Mouse (Mus musculus): ENCODE measurements around the gene Apod.
"Not testable (repeated sequence)": the region's sequence is repeated elsewhere in the genome, so short reads cannot be mapped to it uniquely, and the experiment has no call there.

Apod gene

DNA sequence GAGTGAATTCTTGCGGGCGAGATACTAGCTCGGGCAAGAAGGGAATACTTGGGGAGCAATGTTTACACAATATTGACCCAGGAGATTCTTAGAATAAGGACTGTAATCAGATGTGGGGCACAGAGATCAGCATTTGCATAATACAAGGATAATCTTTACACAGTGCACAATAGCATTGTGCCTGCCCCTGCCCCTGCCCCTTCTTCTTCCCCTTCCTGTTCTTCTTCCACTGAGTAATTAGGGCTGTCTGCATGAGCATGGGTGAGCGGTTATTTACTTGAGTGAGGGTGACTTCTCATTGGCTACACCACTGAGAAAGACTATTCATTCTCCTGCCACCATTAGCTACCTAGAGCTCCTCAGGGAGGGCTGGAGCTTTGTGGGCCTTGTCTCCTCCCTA, 6.9 kb upstream of the Apod start:
- no peak for DNase-seq (ENCODE audit: low spot score)

DNA sequence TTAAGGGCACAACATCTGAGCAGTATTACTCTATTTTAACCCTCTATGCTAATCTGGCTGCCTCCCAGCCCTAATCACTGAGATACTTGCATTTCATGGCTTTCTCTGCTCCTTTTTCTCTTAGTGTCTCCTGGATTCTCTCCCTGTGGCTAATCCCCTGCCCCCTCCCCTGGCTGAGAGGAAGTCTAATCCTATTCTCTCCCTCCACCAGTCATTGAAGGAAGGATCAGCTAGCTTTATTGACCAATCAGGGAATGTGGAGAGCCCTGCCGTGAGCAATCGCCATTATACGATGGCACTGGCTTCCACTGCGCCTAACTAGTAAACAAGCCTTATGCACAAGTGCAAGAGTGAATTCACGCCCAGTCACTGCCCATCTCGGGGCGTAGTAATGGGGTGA, 6.3 kb upstream of the Apod start:
- no peak for DNase-seq (ENCODE audit: low spot score)

DNA sequence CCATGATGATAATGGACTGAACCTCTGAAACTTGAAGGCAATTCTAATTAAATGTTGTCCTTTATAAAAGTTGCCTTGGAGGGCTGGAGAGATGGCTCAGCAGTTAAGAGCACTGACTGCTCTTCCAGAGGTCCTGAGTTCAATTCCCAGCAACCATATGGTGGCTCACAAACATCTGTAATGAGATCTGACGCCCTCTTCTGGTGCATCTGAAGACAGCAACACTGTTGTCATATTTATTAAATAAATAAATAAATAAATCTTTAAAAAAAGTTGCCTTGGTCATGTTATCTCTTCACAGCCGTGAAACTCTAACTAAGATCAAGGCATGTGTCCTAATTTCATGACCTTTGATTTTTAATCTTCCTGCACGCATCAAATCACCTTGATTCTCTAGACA, 5.1 kb upstream of the Apod start:
- DNase-seq (ENCODE audit: low spot score) = not testable (repeated sequence)

DNA sequence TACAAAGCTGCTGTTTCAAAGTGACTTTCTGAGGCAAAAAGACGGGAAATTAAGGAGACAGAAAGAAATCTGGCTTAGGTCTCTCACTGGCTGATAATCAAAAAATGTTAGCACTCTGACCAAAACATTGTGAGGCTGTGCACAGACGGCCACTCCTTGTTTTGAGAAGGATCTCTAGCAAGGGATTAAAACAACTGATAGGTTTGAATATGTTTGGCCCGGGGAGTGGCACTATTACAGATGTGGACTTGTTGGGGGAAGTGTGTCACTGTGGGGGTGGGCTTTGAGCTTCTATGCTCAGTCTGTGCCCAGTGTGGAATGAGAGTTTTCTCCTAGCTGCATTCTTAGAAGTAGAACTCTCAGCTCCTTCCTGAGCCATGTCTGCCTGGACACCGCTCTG, 4.7 kb upstream of the Apod start:
- no peak for DNase-seq (ENCODE audit: low spot score)

DNA sequence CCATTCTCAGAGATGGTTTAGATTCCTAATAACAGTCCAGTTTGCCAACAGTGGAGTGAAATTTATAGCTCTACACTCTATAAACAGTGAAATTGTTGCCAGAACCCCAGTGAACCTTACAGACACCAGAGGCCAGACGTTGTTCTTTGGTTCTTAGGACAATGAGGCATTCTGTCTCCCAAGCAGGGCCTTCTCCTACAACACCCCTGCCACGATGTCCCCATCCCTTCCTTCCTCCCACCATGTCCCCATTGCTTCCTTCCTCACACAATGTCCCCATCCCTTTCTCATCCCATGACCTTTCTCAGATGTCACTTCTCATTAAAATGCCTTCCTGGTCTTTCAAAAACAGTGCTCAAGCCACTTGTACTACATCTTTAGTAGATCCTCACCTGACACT, 3.8 kb upstream of the Apod start:
- no peak for DNase-seq (ENCODE audit: low spot score)

DNA sequence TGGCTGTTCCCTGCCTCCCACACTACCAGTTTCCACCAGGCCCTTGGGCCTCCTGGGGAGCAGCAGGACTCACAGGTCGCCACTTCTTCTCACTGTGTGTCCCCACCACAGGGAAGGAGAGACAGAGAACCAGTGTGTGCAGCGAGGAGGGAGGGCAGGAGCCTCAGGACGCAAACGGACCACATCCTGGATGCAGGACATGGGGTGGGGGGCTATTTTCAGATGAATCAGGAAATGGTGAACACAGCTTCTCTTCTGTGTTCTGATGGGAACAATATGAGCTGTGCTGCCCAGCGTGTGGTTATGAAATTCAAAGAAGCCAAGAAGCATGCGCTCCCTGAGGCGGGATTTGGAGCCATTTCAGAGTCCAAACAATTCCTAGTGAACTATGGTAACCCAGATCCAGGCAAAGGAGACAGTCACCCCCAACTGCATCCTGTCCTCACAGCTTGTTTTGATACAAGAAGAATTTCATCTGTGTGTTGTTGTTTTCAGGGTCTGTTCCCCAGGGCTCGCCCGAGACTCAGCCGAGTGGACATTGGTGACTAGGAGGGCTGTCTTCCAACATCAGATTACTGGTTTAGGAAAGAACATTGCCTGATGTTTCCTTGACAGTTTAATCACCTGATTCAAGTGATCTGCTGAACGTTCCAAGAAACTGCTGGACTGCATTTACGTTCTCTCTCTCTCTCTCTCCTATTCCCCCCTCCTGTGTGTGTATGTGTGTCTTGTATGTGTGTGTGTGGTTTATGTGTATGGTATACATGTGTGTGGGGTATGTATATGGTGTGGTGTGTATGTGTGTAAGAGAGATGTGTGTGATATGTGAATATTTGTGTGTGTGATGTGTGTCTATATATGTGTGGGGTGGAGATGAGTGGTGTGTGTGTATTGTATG, 1.9 kb upstream of the Apod start:
- DNase-seq (ENCODE audit: low spot score) = not testable (repeated sequence)

DNA sequence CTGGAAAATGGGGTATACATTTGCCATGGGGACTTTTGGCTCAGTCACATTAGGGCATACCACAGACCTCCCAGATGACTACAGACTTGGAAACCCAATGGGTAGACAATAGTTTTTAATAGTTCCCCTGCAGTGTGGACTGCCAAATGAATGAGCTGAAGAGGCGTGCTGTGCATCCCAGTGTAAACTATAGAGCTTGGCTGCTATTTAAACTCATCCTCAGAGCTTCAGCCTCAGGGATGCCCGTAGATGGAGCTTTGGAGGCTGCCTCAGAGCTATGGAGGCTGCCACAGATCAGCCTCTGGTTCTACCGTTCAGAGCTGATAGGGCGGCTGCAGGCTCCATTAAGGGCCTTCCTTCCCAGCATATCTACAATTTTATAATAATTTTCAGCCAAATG, 686 bp upstream of the Apod start:
- no peak for DNase-seq (ENCODE audit: low spot score)

DNA sequence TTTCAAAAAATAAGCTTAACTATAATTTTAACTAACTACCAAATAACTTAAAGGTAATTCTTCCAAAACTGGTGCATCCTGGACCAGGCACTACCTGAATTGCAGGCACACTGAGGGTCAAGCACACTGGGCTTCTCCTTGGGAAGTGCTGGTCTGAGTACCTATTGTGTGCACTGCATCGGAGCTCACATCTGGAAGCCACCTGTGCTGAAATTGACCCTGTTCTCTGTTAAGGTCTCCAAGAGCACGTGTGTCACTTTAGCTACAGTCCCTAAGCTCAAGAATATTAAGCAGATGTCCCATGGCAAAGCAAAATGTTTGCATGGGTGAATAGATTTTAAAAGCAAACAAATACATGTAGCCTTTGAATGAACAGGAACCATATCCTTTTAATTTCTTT, 997 bp downstream of the Apod start:
- DNase-seq (ENCODE audit: low spot score) = no peak

DNA sequence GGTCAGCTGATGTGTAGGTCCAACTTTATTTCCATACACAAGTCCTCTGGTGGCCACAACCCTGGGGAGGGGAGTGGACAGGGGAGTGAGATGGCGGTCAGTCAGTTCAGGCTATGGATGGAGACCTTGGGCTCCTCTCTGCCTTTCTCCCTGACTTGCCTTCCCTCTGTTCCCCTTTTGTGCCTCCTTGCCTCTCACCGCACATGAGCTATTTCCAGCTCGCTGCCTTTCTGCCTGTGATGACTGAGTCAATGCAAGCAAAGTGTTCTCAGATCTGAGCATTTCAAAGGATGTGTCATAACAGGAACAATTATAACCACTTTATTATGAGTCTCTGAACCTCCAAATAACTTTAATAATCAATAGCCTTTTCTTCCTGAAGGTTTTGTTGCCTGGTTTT, 2.3 kb downstream of the Apod start:
- no peak for DNase-seq (ENCODE audit: low spot score)

DNA sequence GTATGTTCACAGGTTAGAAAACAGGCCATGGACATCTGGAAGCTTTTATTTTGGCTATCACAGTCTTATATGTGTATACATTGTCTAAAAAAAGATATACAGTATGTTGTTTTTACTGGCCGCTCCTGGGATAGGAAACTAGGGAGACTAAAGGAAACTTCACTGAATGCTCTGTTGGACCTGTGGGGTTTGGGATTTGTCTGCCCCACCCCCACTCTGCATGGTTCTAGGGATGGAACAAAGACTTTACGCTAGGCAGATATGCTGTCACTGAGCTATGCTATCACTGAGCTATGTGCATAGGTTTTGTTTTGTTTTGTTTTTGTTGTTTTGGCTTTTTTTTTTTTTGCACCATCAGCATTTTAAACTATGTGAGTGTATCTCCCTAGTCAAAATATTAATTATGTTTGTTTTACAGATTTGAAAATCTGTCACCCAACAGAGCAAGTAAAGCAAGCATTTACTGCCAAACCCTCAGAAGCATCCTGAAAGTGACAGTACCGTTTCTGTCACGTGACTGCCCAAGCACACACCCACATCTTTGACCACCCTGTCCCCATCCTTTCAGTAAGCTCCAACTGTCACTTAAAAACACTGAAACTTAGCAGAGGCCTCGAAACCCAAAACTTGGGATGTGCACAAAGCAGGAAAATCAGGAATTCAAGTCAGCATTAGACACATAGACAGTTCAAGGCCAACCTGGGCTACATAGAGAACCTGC, 9.2 kb downstream of the Apod start:
- DNase-seq (ENCODE audit: low spot score) = no peak

DNA sequence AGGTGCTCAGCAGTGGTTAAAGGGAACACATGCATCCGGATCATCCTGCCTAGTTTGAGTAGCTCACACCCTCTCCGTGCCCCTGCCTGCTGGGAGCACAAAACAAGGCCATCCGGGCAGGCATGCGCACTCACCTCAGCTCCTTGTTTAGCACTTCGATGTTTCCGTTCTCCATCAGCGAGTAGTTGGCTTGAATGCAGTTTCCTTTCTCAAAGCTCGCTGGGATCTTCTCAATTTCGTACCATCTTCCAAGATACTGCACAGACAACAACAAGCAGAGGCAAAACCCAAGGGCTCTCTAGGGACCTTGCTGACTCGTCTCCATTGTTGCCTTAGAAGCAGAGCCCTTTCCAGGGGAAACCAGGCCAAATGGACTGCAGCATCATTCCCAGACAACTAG, 11.3 kb downstream of the Apod start:
- DNase-seq (ENCODE audit: low spot score) = no peak

DNA sequence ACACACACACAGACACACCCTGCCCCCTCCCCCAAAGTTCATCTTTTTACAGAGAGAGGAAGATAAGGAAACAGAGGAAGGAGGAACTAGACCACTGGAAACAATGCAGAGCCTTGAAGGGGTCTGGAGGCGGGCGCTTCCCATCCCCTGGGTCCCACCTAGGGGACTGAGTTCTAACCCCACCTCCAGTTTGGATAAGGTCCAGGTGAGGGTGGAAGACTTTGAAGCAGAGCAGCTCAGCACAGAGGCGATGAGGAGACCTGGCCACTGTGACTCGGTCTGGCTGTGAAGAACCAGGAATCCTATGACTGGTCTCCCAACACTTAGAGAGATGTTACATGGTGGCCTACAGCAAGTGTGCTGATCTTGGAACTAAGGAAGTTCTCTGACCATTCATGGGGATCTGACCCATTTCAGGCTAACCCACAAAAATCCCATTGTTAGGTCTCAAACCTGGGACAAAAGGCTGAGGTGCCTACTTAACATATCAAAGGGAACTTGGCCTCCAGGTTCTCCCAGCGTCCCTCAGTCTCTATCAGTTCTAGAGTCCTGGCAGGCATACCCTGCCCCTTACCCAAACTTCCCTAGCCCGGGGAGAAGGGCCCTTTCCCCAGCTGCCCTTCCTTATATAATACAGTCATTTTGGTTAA, 13.6 kb downstream of the Apod start:
- no peak for DNase-seq (ENCODE audit: low spot score)

DNA sequence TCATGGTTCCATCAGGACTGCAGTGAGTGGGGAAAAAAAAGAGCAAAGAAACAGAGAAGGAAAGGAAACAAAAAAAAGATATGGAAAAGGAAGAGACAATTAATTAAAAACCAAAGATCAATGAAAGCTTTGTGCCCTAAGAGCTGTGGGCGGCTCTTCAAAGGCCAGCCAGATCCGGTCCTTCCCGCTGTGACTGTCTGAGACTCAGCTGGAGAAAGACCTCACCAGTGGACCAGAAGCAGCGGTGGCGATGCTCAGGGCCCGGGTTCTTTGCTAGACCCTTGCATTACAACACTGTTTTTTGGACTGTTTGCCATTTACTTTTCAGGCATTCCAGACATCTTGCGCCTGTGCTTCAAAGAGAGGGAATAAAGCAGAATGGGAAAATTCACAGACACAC, 14.1 kb downstream of the Apod start:
- DNase-seq (ENCODE audit: low spot score) = no peak

DNA sequence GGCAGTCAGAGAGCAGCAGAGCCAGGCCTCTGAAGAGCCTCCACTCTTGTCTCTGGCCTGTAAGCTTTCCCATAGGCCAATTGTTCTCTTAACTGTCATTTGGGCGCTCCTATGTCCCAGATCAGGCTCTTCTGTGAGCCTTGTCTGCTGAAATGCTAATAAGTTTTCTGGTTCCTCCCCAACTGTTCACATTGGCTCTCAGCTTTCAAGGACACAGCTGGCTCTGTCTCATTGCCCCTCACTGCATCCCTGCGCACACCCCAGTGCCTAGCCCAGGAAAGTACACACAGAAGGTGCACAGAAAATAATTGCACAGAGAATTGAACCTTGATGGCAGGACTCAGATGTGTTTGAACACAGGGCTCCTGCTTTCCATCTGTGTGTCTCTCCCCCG, 14.7 kb downstream of the Apod start:
- DNase-seq (ENCODE audit: low spot score) = no peak

DNA sequence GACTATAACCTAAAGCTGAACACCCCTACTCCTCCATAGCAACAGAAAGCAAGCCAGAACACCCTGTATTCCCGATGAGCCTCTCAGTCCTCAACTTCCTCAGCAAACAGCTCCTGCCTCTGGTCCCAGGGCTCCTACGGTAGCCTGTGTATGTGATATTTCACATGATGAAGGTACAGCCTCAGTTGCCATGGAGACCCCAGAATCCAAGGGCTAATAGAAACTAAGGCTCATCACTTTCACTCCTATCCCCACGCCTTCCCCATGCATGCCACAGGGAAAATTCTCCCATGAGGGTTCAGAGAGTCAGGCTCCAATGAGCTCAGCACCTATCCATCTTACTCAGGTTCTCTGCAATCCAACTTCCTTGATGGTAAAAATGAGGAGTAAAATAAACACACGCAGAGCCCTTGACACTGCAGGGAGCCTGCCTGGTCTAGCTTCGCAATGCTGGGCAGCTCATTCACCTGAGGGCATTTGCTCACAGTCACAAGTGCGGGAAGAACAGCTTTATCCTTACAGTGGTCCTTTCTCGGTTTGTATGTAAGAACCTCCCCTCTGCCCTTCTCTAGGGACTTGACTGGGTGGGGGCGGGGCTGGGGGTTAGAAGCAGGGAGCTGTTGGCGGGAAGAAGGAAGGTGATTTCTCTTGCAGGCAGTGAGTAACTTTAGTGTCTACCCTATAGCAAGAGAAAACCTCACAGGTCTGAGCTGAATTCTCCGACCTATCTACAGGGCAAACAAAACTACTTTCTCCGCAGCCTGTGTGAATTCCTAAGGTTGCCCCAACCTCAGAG, 15.2 kb downstream of the Apod start:
- DNase-seq (ENCODE audit: low spot score) = no peak

DNA sequence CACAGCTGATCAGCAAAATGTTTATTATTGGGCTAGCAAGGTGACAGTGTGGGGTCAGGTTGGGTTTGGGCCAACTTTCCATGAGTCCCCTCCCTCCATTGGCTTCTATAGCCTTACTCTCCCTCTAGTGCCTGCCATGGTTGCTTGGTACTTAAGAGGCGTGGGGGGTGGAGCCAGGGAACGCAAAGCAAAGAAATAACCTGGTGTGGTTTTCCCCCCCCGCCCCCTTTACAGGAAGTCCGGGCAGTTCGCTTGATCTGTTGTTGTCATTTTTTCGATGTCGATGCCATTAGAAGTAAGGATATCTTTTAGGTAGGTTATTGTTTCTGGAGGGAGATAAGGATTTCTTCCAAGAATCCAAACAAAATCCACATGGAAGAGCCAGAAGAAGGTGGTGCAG, 17.5 kb downstream of the Apod start:
- DNase-seq (ENCODE audit: low spot score) = no peak

DNA sequence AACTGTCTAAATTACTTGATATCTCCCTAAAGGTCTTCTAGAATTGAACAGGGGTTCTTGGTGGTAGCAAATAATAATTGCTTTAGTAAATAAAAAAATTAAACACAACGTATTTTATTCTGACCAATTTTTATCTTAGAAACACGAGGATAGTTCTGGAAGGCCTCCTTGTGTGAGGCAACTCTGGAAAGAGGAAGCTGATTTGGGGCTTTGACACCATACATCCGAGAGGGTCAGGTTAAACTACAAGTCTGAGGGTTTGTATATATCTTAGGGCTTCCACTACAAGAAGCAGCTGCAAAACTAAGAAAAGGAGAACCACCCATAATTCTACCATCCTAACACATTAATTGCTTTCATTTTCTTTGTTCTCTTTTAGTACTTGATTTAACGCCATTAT, 20.8 kb downstream of the Apod start:
- DNase-seq (ENCODE audit: low spot score) = no peak

DNA sequence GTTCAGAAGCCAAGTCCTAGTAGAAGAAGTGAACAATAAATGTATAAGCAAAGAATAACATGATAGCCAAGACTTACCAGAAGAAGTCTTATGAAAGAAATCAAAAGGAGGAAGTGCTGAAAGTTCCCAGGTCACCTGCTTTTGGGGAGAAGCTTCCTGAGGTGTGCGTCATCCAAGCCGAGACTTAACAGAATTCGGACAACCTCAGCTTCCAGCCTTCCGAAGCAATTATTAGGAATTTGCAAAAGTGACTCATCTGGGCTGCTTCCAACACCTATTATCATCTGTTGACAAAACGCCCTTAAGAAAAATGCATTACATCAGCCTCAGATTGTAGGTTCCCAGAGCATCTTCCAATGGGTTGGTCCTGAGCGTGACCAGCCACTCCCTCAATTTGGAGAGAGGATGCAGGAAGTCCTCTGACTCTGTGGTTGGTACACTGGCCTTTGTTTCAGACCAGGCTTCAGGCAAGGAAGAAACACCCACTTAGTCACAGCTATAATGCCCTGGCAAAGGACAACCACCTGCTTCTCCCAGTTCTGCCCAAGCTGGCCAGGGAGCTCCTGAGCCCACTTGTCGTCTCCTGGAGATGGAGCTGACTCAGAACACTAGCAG, 23.8 kb downstream of the Apod start:
- DNase-seq (ENCODE audit: low spot score) = no peak

DNA sequence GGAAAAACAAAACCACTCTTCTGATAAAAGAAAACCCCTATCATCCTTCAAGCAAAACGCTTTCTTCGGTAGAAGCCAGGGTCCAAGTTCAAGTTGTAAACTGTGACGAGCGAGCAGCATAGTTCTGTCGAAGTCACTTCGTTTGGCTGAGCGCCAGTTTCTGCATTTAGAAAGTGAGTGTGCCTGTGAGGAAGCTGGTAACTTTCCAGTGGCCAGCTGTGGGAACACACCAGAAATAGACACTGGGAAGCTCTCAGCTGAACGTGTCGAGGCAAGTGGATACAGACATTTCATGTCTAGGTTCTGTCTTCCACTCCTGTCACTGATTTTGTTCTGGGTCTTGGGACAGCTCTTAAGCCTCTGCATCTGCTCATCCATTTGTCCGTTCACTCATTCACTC, 24.3 kb downstream of the Apod start:
- no peak for DNase-seq (ENCODE audit: low spot score)

DNA sequence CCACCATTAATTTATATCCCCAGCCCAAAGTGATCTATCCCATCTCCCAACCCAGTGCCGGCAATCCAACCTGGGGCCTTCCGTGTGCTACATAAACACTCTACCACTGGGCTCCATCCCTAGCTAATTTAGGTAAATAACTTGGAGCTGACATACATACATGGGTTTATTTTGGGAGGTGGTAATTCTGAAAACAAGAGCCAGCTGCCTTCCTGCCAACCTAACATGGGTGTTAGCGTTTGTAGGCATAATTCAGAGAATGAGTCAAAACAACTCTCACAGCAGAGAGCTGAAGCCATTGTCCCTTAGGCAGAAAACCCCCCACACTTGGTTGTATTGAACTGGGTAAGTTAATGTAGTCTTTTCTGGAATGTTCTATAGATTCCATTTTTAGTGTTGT, 26.9 kb downstream of the Apod start:
- no peak for DNase-seq (ENCODE audit: low spot score)

DNA sequence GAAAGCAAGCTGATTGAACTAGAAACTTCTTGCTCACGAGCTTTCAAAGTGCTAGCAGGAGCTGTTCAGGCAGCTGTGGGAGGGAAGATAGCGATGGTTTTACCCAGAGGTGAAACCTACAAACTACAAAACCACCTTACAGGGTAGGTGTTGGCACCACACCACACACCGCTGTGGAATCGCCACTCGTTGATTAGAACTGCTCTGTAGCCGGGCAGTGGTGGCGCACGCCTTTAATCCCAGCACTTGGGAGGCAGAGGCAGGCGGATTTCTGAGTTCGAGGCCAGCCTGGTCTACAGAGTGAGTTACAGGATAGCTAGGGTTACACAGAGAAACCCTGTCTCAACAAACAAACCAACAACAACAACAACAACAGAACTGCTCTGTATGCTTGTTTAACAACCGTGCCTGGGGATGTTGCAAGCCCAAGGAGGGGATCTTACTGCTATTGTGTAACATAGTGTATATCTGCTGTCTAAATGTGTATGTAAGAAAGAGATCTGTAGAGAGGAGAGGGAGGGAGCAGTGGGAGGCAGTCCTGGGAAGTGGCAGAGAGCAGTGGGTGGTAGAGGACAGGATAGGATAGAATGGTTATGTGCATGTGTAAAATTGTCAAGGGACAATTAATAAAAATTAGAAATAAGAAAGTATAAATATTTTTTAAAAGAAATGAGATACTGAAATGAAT, 27.7 kb downstream of the Apod start:
- no peak for DNase-seq (ENCODE audit: low spot score)
